22 mouse cellular contexts compared by ENCODE assay signal in genomic region chr8:3234569-3234968, GRCm38 (mm10). TPM values are rescaled to one million over a fixed set of nuclear protein-coding genes. Genes with fewer than 3 reads are reported as not detected.
DNase-seq lines count a peak whose midpoint lies in the region; ATAC-seq and TF ChIP-seq lines count a peak whose summit lies in the region.
"Had no signal": no experiment of that assay in that cellular context is flagged by ENCODE, and none has a peak within 500 bp of the region (broad histone marks: within the 10 kb centered on the region; RNA-seq: fewer than 3 reads in every experiment).

No protein-coding gene starts in this region.

- no peaks in the 10 kb centered on the region for H3K27me3 ChIP-seq in kidney, adult 2 months (replicated peaks; ENCODE audit: control insufficient read depth, insufficient read depth, low read length)
- no peaks in the 10 kb centered on the region for H3K27me3 ChIP-seq in kidney, embryonic 14.5 days (ENCODE audit: control insufficient read depth, insufficient read depth, low read length)
- H3K27me3 ChIP-seq in liver, postnatal 0 days (ENCODE audit: insufficient read depth, low read length): no peaks in the 10 kb centered on the region
- no peaks in the 10 kb centered on the region for H3K27me3 ChIP-seq in intestine, embryonic 16.5 days (replicated peaks; ENCODE audit: control insufficient read depth, insufficient read depth, low read length)
- H3K27me3 ChIP-seq in small intestine, adult 2 months (ENCODE audit: control insufficient read depth, insufficient read depth, low read length): no peaks in the 10 kb centered on the region
- H3K27me3 ChIP-seq: forebrain, embryonic 13.5 days; hindbrain, embryonic 12.5 days; hindbrain, embryonic 15.5 days had no signal

- TF ChIP-seq CTCF in kidney, adult 2 months (conservative IDR thresholded peaks at IDR 0.05; ENCODE audit: insufficient read depth, insufficient read length, low read depth, low read length): no peak
- TF ChIP-seq CTCF in liver, postnatal 0 days (IDR thresholded peaks at IDR 0.05; ENCODE audit: low read depth): no peak
- no peak for TF ChIP-seq CTCF in small intestine, adult 2 months (IDR thresholded peaks at IDR 0.05; ENCODE audit: extremely low read depth, insufficient read length, insufficient replicate concordance, low read depth, low read length)

- no peak overlapping the region for H3K9ac ChIP-seq in kidney, embryonic 14.5 days (ENCODE audit: low read depth, low read length)
- no peak overlapping the region; the same call in 1 of the 2 replicates for H3K9ac ChIP-seq in liver, postnatal 0 days (replicated peaks)
- no peak overlapping the region for H3K9ac ChIP-seq in intestine, embryonic 16.5 days (ENCODE audit: low read depth, low read length)
- H3K9ac ChIP-seq: forebrain, embryonic 13.5 days; hindbrain, embryonic 12.5 days; hindbrain, embryonic 15.5 days had no signal

- no peaks in the 10 kb centered on the region for H3K36me3 ChIP-seq in kidney, adult 2 months (ENCODE audit: control insufficient read depth, insufficient read depth, low read length)
- H3K36me3 ChIP-seq in kidney, embryonic 14.5 days (ENCODE audit: control insufficient read depth, insufficient read depth, low read length): no peaks in the 10 kb centered on the region
- H3K36me3 ChIP-seq in liver, postnatal 0 days (replicated peaks; ENCODE audit: insufficient read depth, low read length): peaks cover 10% of the 10 kb centered on the region; the same call in 1 of the 2 replicates
- no peaks in the 10 kb centered on the region for H3K36me3 ChIP-seq in intestine, embryonic 16.5 days (ENCODE audit: control insufficient read depth, insufficient read depth, low read length)
- H3K36me3 ChIP-seq in small intestine, adult 2 months (ENCODE audit: control insufficient read depth, insufficient read depth, low read length): no peaks in the 10 kb centered on the region
- H3K36me3 ChIP-seq: forebrain, embryonic 10.5 days; hindbrain, embryonic 12.5 days; hindbrain, embryonic 15.5 days had no signal

- H3K4me3 ChIP-seq in kidney, adult 2 months (ENCODE audit: insufficient read depth, low read depth, low read length): no peak overlapping the region
- no peak overlapping the region for H3K4me3 ChIP-seq in kidney, embryonic 14.5 days (ENCODE audit: low read length)
- H3K4me3 ChIP-seq in liver, postnatal 0 days (ENCODE audit: low read depth, low read length): no peak overlapping the region
- H3K4me3 ChIP-seq in intestine, embryonic 16.5 days (ENCODE audit: low read length): no peak overlapping the region
- no peak overlapping the region for H3K4me3 ChIP-seq in small intestine, adult 2 months (ENCODE audit: low read depth, low read length)
- H3K4me3 ChIP-seq: forebrain, embryonic 10.5 days; forebrain, embryonic 13.5 days; hindbrain, embryonic 12.5 days; hindbrain, embryonic 15.5 days had no signal

- ATAC-seq in kidney, embryonic 14.5 days (ENCODE audit: low FRiP score, low TSS enrichment): no peak
- no peak for ATAC-seq in liver, postnatal 0 days
- ATAC-seq in intestine, embryonic 16.5 days: peak; percentile 82
- ATAC-seq: activated CD4-positive, CD25-positive, alpha-beta regulatory T cell, adult 4 months; CD4-positive, CD25-positive, alpha-beta regulatory T cell, adult 4 months; forebrain, embryonic 13.5 days; forebrain, embryonic 16.5 days had no signal

- no peak for TF ChIP-seq POLR2A in kidney, adult 2 months (IDR thresholded peaks at IDR 0.05; ENCODE audit: low read depth, low read length)
- TF ChIP-seq POLR2A in small intestine, adult 2 months (IDR thresholded peaks at IDR 0.05; ENCODE audit: low read depth, low read length): no peak

- no peaks in the 10 kb centered on the region for H3K9me3 ChIP-seq in kidney, embryonic 14.5 days (ENCODE audit: control insufficient read depth, low read length)
- no peaks in the 10 kb centered on the region for H3K9me3 ChIP-seq in liver, postnatal 0 days (ENCODE audit: low read length)
- no peaks in the 10 kb centered on the region for H3K9me3 ChIP-seq in intestine, embryonic 16.5 days (ENCODE audit: control insufficient read depth, low read length)
- H3K9me3 ChIP-seq: forebrain, embryonic 10.5 days; forebrain, embryonic 13.5 days; hindbrain, embryonic 12.5 days; hindbrain, embryonic 15.5 days had no signal

- WGBS in kidney, adult 2 months: 56% methylated on average over 3 of the region's 3 CpGs
- WGBS in kidney, embryonic 14.5 days: 85% methylated on average over 3 of the region's 3 CpGs
- 71% methylated on average over 3 of the region's 3 CpGs for WGBS in liver, postnatal 0 days (ENCODE audit: insufficient replicate concordance)
- 64% methylated on average over 3 of the region's 3 CpGs for WGBS in intestine, embryonic 16.5 days
- WGBS in small intestine, adult 2 months: 33% methylated on average over 3 of the region's 3 CpGs

- no peak overlapping the region for H3K4me2 ChIP-seq in kidney, embryonic 14.5 days (replicated peaks; ENCODE audit: low read depth, low read length)
- 0 out of 2 replicates have a peak overlapping the region, but pooled peaks have one; percentile 13 for H3K4me2 ChIP-seq in liver, postnatal 0 days (ENCODE audit: low read depth, low read length)
- H3K4me2 ChIP-seq in intestine, embryonic 16.5 days (ENCODE audit: low read depth, low read length): 0 out of 2 replicates have a peak overlapping the region, but pooled peaks have one; percentile 7
- H3K4me2 ChIP-seq: forebrain, embryonic 13.5 days; heart, embryonic 11.5 days; hindbrain, embryonic 12.5 days; hindbrain, embryonic 15.5 days had no signal

- H3K4me1 ChIP-seq in kidney, adult 2 months (ENCODE audit: control insufficient read depth, insufficient read depth, low read length): peaks cover 36% of the 10 kb centered on the region
- H3K4me1 ChIP-seq in kidney, embryonic 14.5 days (ENCODE audit: control insufficient read depth, insufficient read depth, low read length): 0 out of 2 replicates have a peak, but pooled peaks cover 3% of the 10 kb centered on the region
- peaks cover 61% of the 10 kb centered on the region for H3K4me1 ChIP-seq in liver, postnatal 0 days (ENCODE audit: insufficient read depth)
- H3K4me1 ChIP-seq in intestine, embryonic 16.5 days (ENCODE audit: control insufficient read depth, insufficient read depth, low read length): peaks cover 24% of the 10 kb centered on the region
- peaks cover 31% of the 10 kb centered on the region for H3K4me1 ChIP-seq in small intestine, adult 2 months (ENCODE audit: control insufficient read depth, insufficient read depth, insufficient read length, low read length)
- H3K4me1 ChIP-seq: forebrain, embryonic 10.5 days; forebrain, embryonic 13.5 days had no signal

- DNase-seq in kidney, adult 2 months: peak; percentile 74
- no peak for DNase-seq in liver, postnatal 0 days
- DNase-seq in liver: no peak
- DNase-seq in lung, postnatal 36 days: no peak
- DNase-seq: adrenal gland, adult 8-10 months; adrenal gland, postnatal 25 days; cerebellum, adult 18-20 months; cerebellum, adult 9-10 months; cerebellum, postnatal 14 days; gastrocnemius, postnatal 14 days; heart, adult 18-20 months had no signal

- H3K27ac ChIP-seq in kidney, adult 2 months (ENCODE audit: insufficient read depth, low read depth, low read length): no peak overlapping the region
- no peak overlapping the region for H3K27ac ChIP-seq in kidney, embryonic 14.5 days (ENCODE audit: low read depth, low read length)
- H3K27ac ChIP-seq in liver, postnatal 0 days (ENCODE audit: low read depth): 0 out of 2 replicates have a peak overlapping the region, but pooled peaks have one; percentile 6
- peak overlapping the region; percentile 36; the same call in 1 of the 2 replicates for H3K27ac ChIP-seq in intestine, embryonic 16.5 days (ENCODE audit: low read length)
- H3K27ac ChIP-seq in small intestine, adult 2 months (ENCODE audit: insufficient read depth, low read depth, low read length): peak overlapping the region; percentile 48
- H3K27ac ChIP-seq: forebrain, embryonic 10.5 days; forebrain, embryonic 13.5 days; hindbrain, embryonic 12.5 days; hindbrain, embryonic 15.5 days had no signal

- TF ChIP-seq EP300 in liver, postnatal 0 days (IDR thresholded peaks at IDR 0.05; ENCODE audit: low read depth): no peak

RNA-seq across cellular contexts. Expression of gene Insr, which starts 44.8 kb away (rescaled TPM):
- polyA plus RNA-seq in kidney, adult 2 months (2012; rRNA removed): 26.8 and 33.7 TPM in 2 replicates
- polyA plus RNA-seq in kidney, embryonic 14.5 days (2014; fragmentation: Nextera tagmentation; extraction: Ambion mirVana): 33.2 and 40.2 TPM in 2 replicates
- 28.9 and 31.3 TPM in 2 replicates for polyA plus RNA-seq in liver, postnatal 0 days (2015; fragmentation: Nextera tagmentation; extraction: Ambion mirVana)
- polyA plus RNA-seq in intestine, embryonic 16.5 days (2015; fragmentation: Nextera tagmentation; extraction: Ambion mirVana): 32.5 and 33.2 TPM in 2 replicates
- polyA plus RNA-seq in small intestine, adult 2 months (2012; rRNA removed): 13.3 and 21.8 TPM in 2 replicates

Comparison
In these comparisons a context has a peak if more than half of its experiments do, and no peak if none do; other contexts are left out.
1. H3K27ac ChIP-seq: peak in liver, postnatal 0 days (single experiment), intestine, embryonic 16.5 days (single experiment) and small intestine, adult 2 months (single experiment); none in kidney, adult 2 months (single experiment) and kidney, embryonic 14.5 days (single experiment).